Mouse (Mus musculus) embryonic fibroblast, embryonic 13.5 days (primary cell): ENCODE data around the gene Pcdh7.

ENCODE experiments used
- CTCF ChIP-seq: IDR thresholded peaks from 2 replicates; pipeline ENCODE4 v1.5.1; 2011; ENCODE audit warnings: mild to moderate bottlenecking, control low read depth, low read length, moderate library complexity, borderline replicate concordance; ENCODE audit not compliant: insufficient read depth
- POLR2A ChIP-seq: IDR thresholded peaks from 2 replicates; pipeline ENCODE4 v1.6.1; 2011; ENCODE audit warnings: low read depth, mild to moderate bottlenecking, control low read depth, low read length, moderate library complexity

- TF ChIP-seq POLR2A: no peak
- TF ChIP-seq CTCF: no peak
Measured at GRCm38 (mm10) chr5:58025123-58025522, 307.4 kb downstream of the Pcdh7 start.
